Mouse (Mus musculus) adrenal gland, postnatal 4 days (tissue): ENCODE results near the gene Rassf2. TPM values are rescaled to one million over a fixed set of nuclear protein-coding genes. Genes with fewer than 3 reads are reported as not detected.

Experiments
- DNase-seq, 2 experiments: peaks; one replicate each; pipeline ENCODE4 v3.0.0; 2021 to 2022; ENCODE audit warnings: low spot score in 2 of 2, mixed read lengths in 2 of 2
- total RNA-seq, 2 experiments: library from RNA; stranded (reverse); gene quantifications; 2 replicates each; pipeline ENCODE4 v1.2.3; 2021

Gene Rassf2
- total RNA-seq, 2 experiments from 2014 or later: 14.5 to 16.7 TPM

DNA sequence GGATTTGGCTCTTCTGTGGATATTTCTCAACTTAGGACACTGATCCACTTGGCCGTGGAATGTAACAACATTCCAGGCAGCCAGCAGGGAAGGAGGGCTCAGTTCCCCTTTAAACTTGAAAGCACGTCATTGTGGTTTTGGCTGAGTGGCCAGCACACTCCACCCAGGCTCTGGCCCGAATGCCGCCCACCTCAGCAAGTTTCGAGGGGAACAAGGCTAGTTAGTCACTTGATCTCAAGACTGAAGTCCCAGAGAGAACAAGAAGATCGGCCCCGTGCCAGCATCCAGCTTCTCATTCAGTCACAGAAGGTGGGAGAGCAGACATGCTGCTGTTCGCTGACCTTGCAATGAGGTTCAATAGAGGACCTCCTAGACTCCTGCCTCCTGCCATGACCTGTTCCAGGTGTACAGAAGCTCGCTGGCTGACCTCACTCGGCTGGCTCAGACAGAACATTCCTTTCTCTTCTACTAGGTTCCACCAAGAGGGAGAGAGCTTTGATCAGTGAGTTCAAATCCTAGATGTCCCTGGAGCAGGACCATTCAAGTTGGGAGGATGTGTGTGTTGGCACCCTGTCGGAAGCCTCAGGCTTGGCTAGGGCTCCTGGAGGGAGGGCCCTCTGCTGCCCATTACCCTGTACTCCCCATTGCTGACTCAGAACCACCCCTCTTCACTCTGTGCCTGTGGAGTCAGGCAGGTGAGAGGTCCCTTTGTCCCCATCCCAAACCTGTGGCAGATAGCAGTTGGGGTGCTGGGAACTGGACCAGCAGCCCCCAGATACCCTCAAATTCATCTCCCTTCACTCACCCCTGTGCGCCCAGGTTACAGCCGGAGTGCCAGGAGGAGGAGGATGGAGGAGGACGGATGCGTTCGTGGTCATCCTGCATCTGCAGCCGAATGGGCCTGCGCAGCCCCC lies 23.2 kb downstream of the Rassf2 start:
- no peak for DNase-seq

DNA sequence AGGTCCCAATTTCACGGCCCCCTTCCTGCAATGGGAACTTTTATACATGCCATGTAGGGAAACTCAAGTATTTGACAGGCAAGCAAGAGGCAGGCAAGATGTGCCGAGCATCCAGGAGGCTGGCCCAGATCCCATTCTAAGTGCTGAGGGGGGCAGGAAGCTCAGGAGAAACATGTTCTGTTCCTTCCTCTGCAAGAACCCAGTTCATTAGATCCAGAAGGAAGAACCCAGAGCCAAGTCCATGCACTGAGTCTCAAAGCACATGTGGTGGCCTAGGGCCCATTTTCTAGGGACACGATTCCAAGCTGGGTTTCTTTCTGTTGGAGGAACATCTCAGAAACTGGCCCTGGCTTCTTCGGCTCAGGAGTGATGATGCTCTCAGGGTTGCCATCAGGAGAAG lies 24.6 kb downstream of the Rassf2 start:
- no peak for DNase-seq

DNA sequence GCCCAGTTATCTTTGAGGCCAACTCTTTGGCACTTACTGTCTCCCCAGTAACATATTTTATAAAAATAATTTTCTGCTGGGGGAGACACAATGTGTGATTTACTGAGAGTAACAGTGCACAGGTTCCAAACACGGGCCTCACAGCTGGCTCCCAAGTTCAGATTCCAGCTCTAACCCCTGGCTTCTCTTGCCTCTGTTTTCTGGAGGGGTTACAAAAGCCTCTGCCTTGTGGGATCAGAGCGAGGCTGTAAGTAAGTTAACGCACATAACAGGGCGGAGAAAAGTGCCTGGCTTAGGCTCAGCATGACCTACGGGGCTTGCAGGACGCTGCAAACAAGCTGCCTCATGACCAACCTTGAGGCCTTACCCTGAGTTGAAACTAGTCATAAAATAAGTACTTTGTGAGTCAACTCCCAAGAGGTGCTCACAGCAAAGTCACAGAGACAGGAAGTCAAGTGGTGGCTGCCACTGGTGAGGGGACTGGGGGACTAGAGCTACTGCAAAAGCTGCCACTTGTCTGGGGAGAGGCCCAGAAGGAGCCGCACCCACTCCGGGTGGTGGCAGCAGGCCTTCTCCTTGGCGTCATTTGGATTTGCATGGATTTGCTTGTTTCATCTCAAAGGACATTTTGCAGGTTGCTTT lies 25.4 kb downstream of the Rassf2 start:
- DNase-seq: no peak

DNA sequence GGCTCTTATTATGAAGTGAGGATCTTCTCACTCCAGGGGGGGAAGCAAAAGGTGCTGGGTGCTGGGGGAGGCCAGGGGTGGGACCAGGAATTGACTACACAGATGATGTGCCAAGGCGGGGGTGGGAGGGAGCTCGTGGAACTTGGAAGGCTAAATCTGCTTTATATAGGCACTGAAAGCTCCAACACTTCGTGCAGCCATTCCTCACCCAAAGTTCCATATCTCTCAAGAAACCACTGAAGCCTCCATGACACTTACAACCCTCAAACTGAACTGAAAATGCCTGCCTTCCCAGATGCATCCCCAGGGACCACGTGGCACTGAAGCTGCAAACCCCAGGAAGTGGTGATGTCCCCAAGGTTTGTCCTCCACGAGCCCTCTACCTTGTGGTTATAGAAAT lies 26.1 kb downstream of the Rassf2 start:
- no peak for DNase-seq

DNA sequence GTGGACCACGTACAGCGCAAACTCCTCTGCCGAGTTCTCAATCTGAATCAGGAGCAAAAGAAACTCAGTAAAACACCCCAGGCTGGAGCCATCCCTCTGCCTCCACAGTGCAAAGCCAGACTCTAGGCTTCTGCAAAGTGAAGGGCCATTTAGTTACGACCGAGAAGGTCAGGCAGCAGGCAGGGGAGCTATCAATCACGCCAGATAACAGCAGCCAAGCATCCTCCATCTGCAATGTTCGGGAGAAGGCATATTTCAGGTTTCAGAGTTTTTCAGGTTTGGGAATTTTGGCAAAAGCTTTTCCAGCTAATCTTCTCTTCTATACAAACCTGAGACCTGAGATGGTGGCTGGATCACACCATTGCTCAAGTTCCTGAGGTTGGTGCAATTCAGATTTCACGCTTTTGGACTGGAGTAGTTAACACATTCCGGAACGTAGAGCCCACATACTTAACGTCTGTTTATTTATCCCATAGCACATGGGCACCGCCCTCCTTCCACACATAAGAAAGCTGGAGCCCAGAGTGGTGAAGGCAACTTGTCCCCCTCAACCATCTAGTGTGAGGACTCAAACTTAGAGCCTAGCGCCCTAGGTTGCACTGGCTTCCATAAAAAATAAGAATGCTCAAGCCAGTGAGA lies 28.2 kb downstream of the Rassf2 start:
- DNase-seq: no peak

DNA sequence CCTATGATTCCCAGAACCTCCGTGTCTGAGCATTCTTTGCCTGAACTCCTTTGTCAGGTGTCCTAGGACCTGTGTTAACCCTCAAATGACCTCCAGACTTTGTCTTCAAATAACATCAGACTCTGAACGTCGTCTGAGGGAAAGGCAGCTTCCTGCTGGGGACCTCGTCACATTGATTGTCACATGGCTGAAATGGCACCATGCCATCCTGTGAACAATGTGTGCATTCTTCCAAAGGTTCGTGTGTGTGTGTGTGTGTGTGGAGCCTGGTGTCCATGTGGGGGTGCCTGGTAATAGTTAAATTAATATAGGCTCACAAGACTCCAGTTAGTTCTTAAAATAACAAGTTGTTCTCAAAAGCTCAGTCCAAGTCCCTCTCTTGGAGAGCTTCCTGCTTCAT lies 32.7 kb downstream of the Rassf2 start:
- no peak for DNase-seq

DNA sequence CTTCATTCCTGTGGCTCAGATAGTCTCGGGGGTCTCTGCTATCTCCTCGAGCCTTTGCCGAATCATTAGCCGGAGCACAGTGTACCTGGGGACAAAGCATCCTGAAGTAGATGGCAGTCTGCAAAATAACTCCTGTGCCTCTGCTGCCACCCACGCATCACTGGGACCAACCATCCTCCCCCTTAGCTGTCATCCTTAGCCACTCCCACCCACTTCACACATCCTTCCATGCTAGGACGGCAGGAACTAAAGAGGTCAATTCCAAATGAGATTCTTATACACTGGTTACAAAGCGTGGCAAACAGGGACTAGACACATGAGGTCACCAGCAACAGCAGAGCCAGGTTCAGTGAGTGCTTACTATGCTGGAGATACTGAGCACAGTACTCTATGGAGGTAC lies 33.7 kb downstream of the Rassf2 start:
- no peak for DNase-seq

DNA sequence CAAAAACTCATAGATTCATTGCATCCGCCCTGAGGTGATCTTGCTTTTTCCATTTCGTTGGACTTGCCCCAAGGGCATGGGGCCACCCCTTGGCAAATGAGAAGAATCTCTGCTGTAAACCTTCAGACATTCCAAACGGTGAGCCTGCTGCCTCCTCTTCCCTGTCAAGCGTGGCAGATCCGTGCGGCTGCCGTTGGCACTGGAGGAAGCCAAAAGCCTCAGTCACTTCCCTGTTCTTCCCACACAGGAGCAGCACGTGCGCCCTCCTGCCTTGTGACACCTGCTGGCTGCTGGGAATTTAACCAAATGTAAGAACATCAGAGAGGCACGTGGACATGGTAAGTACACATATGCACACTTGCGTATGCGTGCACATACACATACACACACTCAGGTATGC lies 34.3 kb downstream of the Rassf2 start:
- no peak for DNase-seq

DNA sequence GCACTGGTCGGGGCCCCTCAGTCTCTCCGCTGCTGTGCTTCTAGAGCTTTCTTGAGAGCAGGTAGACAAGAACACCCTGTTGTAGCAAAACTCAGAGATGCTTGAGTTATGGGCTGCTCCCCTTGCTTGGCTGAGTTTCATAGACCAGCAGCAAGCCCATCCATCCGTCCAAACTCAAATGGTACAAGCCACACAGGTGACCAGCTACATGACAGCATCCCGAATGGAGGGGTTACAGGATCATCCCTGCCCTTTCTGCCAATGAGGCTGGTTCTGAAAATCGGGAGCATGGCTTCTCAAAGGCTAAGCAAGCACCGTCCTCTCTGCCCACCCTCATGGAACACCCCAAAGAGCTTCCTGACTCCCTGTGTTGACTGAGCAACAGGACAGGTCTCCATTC lies 35.1 kb downstream of the Rassf2 start:
- no peak for DNase-seq

DNA sequence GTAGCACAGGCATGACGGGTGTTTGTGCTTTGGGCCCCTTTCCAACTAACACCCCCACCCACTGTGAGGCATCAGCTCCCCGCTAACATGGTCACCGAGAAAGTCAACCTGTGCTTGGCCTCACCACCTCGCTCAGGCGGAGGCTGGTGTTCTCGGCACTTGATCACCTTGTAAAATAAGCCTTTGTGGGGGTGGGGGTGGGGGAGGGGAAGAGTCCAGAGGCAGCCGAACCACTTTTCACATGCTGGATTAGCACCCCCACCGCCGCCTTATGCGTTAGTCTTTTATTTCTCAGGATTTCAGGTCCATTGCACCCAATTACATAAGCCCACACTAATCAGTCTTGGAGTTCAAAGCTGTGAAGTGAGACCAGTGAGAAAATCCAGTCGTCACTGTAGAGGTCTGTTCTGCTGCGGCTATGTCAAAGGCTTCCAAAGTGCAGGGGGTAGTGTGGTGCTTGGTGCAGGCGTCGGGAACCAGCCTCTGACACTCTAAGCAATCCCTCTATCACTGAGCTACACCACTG lies 36.4 kb downstream of the Rassf2 start:
- no peak for DNase-seq

DNA sequence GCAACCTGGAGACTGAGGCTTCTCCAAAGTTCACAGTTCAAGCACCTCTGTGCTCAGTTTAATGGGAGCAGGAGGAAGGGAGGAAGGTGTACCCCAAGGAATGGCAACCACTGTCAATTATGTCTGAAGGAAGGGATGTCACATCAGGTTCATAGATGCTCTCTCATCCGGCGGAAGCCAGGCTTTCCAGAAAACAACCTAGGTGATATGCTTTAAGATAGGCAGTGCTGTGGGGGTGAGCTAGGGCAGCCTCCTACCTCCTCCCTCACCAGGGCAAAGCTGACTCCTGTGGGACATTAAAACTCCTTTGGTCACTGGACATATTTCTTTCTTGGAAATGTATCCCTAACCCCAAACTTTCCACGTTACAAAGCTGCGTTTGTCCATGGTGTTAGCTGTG lies 36.9 kb downstream of the Rassf2 start:
- DNase-seq: no peak

DNA sequence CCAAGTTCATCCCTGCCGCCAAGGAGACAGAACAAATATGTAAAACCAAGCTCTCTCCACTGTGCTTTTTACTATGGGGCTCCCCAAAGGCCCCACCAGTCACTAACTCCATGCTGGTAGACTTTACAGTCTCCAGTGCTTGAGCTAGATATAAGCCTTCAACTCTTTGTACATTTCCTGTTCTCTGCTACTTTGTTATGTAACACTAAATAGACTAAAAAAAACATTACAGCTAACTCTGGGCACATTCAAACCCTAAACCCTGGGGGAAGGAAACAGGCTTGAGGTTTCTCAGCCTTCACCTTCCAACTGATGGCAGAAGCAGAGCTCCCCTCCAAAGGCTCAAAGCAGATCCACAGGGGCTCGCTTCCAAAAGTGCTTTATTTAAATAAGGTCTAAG lies 37.6 kb downstream of the Rassf2 start:
- no peak for DNase-seq

DNA sequence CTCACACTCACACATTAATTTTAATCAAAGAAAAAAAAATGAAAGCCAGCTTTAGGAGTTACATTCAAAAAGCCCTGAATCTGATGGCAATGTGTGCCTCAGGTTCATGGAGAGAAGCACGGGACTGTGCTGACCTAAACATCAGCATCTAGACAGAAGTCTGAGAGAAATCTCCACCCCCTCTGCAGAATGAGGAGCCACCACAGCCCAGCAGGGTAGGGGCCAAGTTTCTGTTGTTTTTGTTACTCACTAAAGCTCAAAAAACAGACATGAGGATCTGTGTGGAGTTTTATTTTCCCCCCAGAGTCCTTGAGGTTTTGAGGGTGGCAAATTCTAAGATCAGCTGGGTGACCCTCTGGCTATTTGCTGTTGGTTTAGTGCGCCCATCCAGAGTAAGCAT lies 41.5 kb downstream of the Rassf2 start:
- DNase-seq: no peak

DNA sequence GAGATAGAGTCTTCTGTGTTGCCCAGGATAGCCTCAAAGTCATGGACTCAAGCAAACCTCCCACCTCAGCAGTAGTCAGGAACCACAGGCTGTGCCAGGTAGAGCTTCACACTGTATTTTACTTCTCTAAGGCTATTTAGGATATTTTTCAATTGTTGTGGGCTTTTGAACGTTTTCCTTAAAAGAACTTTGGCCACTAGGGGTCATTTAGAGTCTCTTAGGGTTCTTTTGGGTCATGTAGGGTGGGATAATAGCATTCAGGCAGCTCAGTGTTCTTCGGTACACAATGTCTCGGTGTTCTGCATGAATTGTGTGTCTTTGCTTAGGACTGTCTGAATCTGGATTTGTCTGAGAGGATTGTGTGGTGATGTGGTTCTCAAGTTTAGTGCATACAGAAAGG lies 42.1 kb downstream of the Rassf2 start:
- DNase-seq: no peak

DNA sequence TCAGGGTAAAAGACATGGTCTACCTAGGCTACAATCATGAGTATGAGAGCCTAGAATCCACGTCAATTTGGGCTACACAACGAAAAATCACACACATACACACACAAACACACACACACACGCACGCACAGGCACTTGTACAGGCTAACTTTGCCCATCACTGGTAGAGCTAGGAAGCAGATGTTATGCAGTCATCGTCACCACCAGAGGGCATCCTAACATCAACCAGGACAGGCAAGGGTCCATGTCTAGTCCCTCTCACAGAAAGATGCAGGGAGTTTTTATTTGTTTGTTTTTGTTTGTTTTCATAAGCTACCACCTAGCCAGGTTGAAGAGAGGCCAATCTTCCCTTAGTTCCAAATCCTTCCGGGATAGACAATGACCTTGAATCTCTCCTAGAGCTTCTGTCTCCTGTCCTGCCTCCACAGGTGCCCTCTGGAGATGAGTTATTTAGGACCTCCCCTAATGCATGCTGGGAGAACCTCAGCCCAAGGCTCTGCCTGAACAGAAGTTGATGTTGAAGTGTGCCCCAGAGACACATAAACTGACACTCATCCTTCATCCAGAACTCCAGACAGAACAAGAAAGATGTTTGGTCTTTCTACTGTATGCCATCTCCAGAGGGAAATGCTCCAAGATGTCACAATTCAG lies 47.4 kb downstream of the Rassf2 start:
- DNase-seq: no peak

DNA sequence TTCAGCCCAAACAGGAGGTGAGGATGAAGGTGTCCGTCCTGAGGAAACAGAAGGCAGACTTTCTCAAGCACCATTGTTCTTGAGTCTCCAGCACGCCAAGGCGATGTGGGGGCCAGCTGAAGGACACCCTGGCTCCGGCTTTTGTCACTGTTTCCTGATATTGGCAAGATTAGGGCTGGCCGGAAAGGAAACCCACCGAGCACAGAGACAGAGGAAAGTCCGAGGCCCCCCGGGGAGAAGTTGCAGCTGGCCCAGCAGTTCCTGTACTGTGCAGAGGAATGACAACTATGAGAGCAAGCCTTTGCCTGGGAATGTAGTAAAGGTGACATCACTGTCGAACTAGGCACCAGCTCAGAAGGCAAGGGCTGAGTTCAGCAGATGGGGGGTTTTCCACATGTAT lies 49.2 kb downstream of the Rassf2 start:
- DNase-seq: no peak

DNA sequence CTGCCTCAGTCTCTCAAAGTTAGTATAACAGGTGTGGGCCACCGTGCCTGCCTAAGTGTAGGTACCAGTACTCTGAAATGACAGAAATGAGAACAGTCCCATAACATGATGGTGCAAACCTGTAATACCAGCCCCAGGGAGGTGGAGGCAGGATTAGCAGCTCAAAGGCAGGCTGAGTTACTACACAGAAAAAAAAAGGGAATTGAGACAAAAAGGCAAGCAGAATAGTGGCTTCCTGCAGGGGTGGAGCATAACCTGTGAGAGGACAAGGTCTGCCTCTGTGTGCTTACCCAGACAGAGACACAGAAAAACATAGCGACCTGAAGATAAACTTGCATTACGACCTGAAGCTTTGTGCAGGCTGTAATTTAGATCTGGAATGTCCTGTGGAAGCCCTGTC lies 53.4 kb downstream of the Rassf2 start:
- DNase-seq: no peak

DNA sequence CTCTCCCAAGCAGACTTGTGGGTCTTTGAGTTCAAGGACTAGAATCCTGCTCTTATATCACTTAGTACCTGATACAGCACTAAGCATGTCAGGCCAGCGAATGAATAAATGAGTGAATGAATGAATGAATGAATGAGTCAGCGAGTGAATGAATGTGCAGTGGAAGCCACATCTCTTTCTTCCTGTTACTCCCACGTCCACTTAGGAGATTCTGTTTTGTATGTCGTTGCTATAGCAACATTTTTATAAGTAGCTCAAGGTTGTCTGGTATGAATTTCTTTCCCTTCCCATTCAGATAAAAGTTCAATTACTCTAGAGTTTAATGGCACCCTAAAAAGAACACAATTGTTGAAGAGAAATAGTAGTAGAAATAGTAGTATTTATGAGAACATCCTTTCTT lies 59.0 kb downstream of the Rassf2 start:
- no peak for DNase-seq

DNA sequence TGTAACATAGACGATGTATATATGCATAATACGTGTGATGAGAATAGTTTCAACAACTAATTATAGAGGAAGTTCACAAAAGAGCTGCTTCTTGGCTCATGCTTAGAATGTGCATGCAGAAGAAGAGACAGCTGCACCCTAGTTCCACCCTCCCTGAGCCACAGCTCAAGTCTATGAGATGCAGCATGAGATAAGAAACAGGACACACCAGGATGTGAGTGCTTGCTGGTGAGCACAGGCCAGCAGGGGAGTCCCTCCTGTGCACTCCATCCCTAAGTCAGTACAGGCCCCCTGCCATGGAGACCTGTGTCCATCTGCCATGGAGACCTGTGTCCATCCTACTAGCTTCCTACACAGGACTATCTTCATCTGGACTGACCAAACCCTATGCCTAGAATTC lies 59.5 kb downstream of the Rassf2 start:
- DNase-seq: no peak

DNA sequence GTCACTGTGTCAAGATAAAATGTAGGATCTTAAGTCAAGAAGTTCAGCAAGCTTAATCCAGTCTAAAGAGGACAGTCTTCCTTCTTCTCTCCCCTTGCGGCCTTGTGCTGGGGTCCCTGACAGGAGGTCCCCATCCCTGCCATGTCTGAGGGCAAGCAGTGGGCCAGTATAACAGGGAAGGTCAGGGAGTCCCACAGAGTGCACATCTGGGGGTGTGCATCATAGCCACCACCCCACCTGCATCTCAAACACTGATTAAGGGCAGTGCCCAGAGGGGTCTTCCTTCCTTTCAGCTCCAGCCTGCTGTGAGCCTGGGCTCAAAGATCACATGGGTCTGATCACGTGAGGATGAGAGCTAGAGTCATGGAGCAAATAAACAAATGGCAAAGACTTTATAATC lies 68.4 kb downstream of the Rassf2 start:
- DNase-seq: no peak

DNA sequence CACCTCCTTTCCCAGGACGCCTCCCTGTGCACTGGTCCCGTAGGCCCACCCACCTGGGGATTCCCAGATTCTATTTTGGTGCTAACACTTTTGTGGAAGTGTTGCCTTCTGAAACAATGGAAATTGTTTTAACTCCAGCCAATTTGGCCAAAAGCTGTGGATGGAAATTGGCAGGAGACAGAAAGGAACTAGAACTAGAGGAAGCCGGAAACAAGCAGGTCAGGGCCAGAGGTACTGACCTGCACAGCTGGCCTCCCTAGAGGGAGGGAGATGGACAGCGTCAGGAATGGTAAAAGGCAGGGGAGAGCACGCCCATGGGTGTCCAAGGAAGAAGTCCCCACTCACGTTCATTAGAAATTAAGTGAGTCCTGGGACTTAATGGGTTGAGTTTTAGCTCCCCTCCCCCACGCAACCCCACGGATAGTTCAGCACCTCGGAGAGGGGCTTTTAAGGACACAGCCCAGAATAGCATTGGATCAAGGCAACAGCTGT lies 72.3 kb downstream of the Rassf2 start:
- DNase-seq: no peak
